In the genomic region with DNA sequence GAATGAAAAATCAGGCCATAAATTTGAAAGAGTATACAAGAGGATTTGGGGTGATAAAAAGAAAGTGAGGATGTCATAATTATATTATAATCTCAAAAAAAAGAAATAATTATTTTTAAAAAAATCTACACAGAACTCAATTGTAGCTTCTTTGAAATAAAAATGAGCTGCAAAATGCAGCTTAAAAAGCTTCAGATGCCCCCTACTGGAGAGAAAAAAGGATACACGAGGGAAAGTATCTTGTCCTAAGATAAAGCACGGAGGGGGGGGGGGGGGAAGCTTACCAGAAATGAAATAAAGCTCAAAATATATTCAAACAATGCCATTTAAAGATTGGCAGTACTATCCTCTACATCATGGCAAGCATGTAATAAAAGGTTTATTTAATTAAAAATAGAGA, we compare ENCODE assay signal across 11 mouse cellular contexts.
A peak's percentile ranks its signal among the peaks of the same experiment; 100 is the strongest.
DNase-seq lines count a peak whose midpoint lies in the region; ATAC-seq and TF ChIP-seq lines count a peak whose summit lies in the region.
"Had no signal": no experiment of that assay in that cellular context is flagged by ENCODE, and none has a peak within 500 bp of the region (broad histone marks: within the 10 kb centered on the region; RNA-seq: fewer than 3 reads in every experiment).

No protein-coding gene starts in this region.

- H3K4me2 ChIP-seq in kidney, embryonic 16.5 days (replicated peaks; ENCODE audit: low read depth, low read length) = no peak overlapping the region
- no peak overlapping the region for H3K4me2 ChIP-seq in forebrain, embryonic 15.5 days (replicated peaks)
- H3K4me2 ChIP-seq: heart, embryonic 15.5 days had no signal

- no peak for ATAC-seq in kidney, embryonic 16.5 days (ENCODE audit: low FRiP score, low TSS enrichment)
- no peak for ATAC-seq in forebrain, embryonic 15.5 days (replicated peaks)

- WGBS in kidney, embryonic 16.5 days = 13% methylated on average over 2 of the region's 2 CpGs
- 4% methylated on average over 2 of the region's 2 CpGs for WGBS in thymus, adult 2 months
- 15% methylated on average over 2 of the region's 2 CpGs for WGBS in forebrain, embryonic 15.5 days

- TF ChIP-seq POLR2A in thymus, adult 2 months (IDR thresholded peaks at IDR 0.05; ENCODE audit: control insufficient read depth, extremely low read depth, insufficient read depth, low read length, poor library complexity) = no peak

- no peaks in the 10 kb centered on the region for H3K36me3 ChIP-seq in kidney, embryonic 16.5 days (ENCODE audit: insufficient read depth, low read length)
- no peaks in the 10 kb centered on the region for H3K36me3 ChIP-seq in thymus, adult 2 months (ENCODE audit: control insufficient read depth, insufficient read depth, low read length)
- no peaks in the 10 kb centered on the region for H3K36me3 ChIP-seq in forebrain, embryonic 15.5 days
- H3K36me3 ChIP-seq: heart, embryonic 15.5 days had no signal

- no peaks in the 10 kb centered on the region for H3K27me3 ChIP-seq in kidney, embryonic 16.5 days (ENCODE audit: insufficient read depth, low read length)
- H3K27me3 ChIP-seq in thymus, adult 2 months (ENCODE audit: control insufficient read depth, insufficient read depth, low read length) = no peaks in the 10 kb centered on the region
- H3K27me3 ChIP-seq in forebrain, embryonic 15.5 days = no peaks in the 10 kb centered on the region
- H3K27me3 ChIP-seq: heart, embryonic 15.5 days; megakaryocyte, embryonic 14.5 days had no signal

- peak; percentile 3 for DNase-seq in adrenal gland, postnatal 10 days
- no peak for DNase-seq in adrenal gland, adult 18-20 months (ENCODE audit: low spot score in 2 of 2)
- DNase-seq in kidney, adult 9 months = peak; percentile 56
- DNase-seq in 3T3-L1 (ENCODE audit: low read depth, low spot score) = peak; percentile 80
- peak; percentile 22 for DNase-seq in brain, embryonic 18.5 days (ENCODE audit: low read depth, low spot score)
- DNase-seq in thymus, adult 2 months = no peak
- DNase-seq: B cell, adult 2 months had no signal

- H3K9ac ChIP-seq in kidney, embryonic 16.5 days (replicated peaks; ENCODE audit: low read length) = no peak overlapping the region
- no peak overlapping the region for H3K9ac ChIP-seq in forebrain, embryonic 15.5 days (replicated peaks)
- H3K9ac ChIP-seq: heart, embryonic 15.5 days had no signal

- H3K9me3 ChIP-seq in kidney, embryonic 16.5 days (ENCODE audit: low read length) = no peaks in the 10 kb centered on the region
- no peaks in the 10 kb centered on the region for H3K9me3 ChIP-seq in forebrain, embryonic 15.5 days
- H3K9me3 ChIP-seq: heart, embryonic 15.5 days; megakaryocyte, embryonic 14.5 days had no signal

- H3K4me3 ChIP-seq in kidney, embryonic 16.5 days (ENCODE audit: low read length) = no peak overlapping the region
- no peak overlapping the region for H3K4me3 ChIP-seq in thymus, adult 2 months (ENCODE audit: control insufficient read depth, insufficient read depth, low read length)
- no peak overlapping the region for H3K4me3 ChIP-seq in forebrain, embryonic 15.5 days
- H3K4me3 ChIP-seq: heart, embryonic 15.5 days; megakaryocyte, embryonic 14.5 days had no signal

- no peak overlapping the region for H3K27ac ChIP-seq in kidney, embryonic 16.5 days (ENCODE audit: low read length)
- no peak overlapping the region for H3K27ac ChIP-seq in thymus, adult 2 months (ENCODE audit: control insufficient read depth, insufficient read depth, low read length)
- H3K27ac ChIP-seq in forebrain, embryonic 15.5 days (replicated peaks) = no peak overlapping the region
- H3K27ac ChIP-seq: heart, embryonic 15.5 days had no signal

- H3K4me1 ChIP-seq in kidney, embryonic 16.5 days (ENCODE audit: insufficient read depth, low read length) = no peaks in the 10 kb centered on the region
- no peaks in the 10 kb centered on the region for H3K4me1 ChIP-seq in thymus, adult 2 months (replicated peaks; ENCODE audit: control insufficient read depth, insufficient read depth, low read length)
- H3K4me1 ChIP-seq in forebrain, embryonic 15.5 days = no peaks in the 10 kb centered on the region
- H3K4me1 ChIP-seq: megakaryocyte, embryonic 14.5 days had no signal

- no peak for TF ChIP-seq CTCF in thymus, adult 2 months (IDR thresholded peaks at IDR 0.05; ENCODE audit: borderline replicate concordance, control insufficient read depth, extremely low read depth, insufficient read depth, low read length, poor library complexity)

Comparison
In these comparisons a context has a peak if more than half of its experiments do, and no peak if none do; other contexts are left out.
1. DNase-seq: peak in adrenal gland, postnatal 10 days (single experiment), kidney, adult 9 months (single experiment), 3T3-L1 (single experiment) and brain, embryonic 18.5 days (single experiment); none in adrenal gland, adult 18-20 months (0 of 2) and thymus, adult 2 months (single experiment).